Mouse (Mus musculus) lung, adult 2 months (tissue): Measurements from ENCODE around the gene Asb7. TPM values are rescaled to one million over a fixed set of nuclear protein-coding genes. Genes with fewer than 3 reads are reported as not detected.

Source experiments
- DNase-seq: peaks from one replicate; pipeline ENCODE4 v3.0.0; 2022
- H3K4me1 ChIP-seq: fragments of 200-500 bp; 2 replicates; pipeline ENCODE4 v1.6.1; 2011; ENCODE audit warnings: low read length; ENCODE audit not compliant: control insufficient read depth, insufficient read depth
- H3K4me3 ChIP-seq: fragments of 200-500 bp; replicated peaks from 2 replicates; pipeline ENCODE3; 2011; ENCODE audit warnings: low read depth, mild to moderate bottlenecking, control low read depth, low read length; ENCODE audit errors: extremely low read depth
- CTCF ChIP-seq: fragments of 200-500 bp; IDR thresholded peaks from 2 replicates; pipeline ENCODE4 v1.5.1; 2011; ENCODE audit warnings: mild to moderate bottlenecking, low read length, control low read depth; ENCODE audit not compliant: insufficient read depth
- POLR2A ChIP-seq: fragments of 200-500 bp; IDR thresholded peaks from 2 replicates; pipeline ENCODE4 v1.6.1; 2011; ENCODE audit warnings: low read depth, mild to moderate bottlenecking, control low read depth, low read length, borderline replicate concordance; ENCODE audit errors: extremely low read depth
- WGBS: fragments of 180-500 bp; shearing (Covaris S2); methylation state at CpG from one replicate; pipeline ENCODE4 v1.1.7; 2018; 5-methylcytosine and 5-hydroxymethylcytosine counted together
- polyA plus RNA-seq: library from polyadenylated mRNA; depleted of rRNA; stranded (reverse); fragments of >200 nt; gene quantifications from 2 replicates; pipeline ENCODE4 v1.2.3, GENCODE M21; 2012; rRNA removed

Gene Asb7
- polyA plus RNA-seq: 3.0 and 4.1 TPM in 2 replicates

DNA sequence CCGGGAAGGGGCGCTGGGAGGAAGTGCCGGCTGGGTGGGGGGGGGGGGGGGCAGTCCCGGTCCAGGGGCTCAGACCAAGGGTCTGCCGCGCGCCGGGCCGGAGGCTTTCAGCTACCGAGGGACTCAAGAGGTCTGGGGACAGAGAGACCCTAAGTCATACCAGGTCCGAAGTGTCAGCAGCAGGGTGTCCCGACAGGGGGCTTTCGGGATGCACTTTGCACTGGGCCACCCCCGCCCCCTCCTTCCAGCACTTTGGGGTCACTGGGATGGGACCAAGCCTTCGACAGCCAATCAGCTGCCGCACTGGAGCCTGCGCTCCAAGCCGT lies at the start of gene Asb7:
Gene Asb7 (minus strand): TSS at position 303 of the 326 bp plus-strand sequence.
- DNase-seq: no peak
- peaks cover 9% of the 10 kb centered on the region for H3K4me1 ChIP-seq
- under 1% methylated on average over 18 of the region's 18 CpGs for WGBS
- H3K4me3 ChIP-seq: peak within 1 kb of the TSS; percentile 96
- TF ChIP-seq CTCF (no peak), POLR2A (peak; percentile 30; the same call in 1 of the 2 replicates)

DNA sequence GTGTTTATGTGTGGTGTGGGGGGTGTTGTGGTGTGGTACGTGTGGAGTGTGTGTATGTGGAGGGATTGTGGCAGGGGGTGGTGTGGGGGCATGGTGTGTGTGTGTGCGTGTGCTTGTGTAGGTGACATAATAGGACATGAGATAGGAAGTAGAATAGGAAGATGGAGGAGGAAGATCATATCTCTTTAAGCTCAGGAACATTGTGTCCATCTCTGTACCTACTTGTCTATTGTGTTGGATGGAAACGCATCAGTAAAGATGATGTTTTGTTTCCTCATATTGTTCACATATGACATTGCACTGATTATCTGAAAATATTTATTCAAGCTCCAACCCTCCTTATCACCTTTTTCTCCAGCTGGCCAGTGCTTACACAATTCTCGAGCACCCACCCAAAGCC lies 48.0 kb upstream of the Asb7 start:
- TF ChIP-seq POLR2A (no peak), CTCF (no peak)
- 61% methylated on average over 4 of the region's 4 CpGs for WGBS
- DNase-seq: no peak
- Histone ChIP-seq H3K4me1 (peaks cover 4% of the 10 kb centered on the region), H3K4me3 (no peak overlapping the region)

DNA sequence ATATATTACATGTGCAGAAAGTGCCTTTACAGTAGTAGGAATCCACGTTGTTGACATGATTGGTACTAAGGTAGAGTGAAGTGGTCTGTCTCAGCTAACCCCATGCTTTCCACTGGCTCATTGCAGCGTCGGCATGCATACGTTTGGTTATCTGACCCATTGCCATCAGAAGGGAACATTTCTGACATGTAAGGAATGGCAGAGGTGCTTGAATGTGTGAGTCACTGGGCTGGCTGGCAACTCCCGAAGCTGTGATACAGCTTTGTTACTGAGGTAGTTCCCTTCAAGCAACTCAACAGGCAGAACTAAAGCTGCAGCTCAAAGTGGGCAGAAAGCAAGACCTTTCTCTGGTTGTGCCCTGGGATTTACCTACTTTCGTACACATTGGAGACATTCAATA lies 45.6 kb upstream of the Asb7 start:
- 72% methylated on average over 6 of the region's 6 CpGs for WGBS
- TF ChIP-seq CTCF: no peak
- no peak for TF ChIP-seq POLR2A
- no peak overlapping the region for H3K4me3 ChIP-seq
- no peak for DNase-seq
- H3K4me1 ChIP-seq: peaks cover under 1% of the 10 kb centered on the region

DNA sequence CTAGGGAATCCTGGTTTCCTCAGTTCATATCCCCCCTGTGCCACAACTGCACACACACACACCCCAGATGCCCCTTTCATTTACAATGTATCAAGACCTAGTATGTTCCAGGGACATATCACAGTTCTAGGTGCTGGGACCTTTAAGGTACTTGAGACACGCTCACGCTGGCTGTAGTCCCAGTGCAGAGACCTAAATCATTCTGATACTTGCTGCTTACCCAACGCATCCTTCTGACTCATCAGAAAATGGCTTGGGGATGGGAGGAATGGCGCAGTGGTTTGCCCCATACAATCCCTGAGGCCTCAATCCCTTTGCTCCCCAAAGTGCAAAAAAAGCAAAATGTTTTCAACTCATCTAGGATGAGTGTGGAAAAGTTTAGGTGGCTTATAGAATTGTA lies 45.1 kb upstream of the Asb7 start:
- TF ChIP-seq CTCF (no peak), POLR2A (no peak)
- Histone ChIP-seq H3K4me3 (no peak overlapping the region), H3K4me1 (no peaks in the 10 kb centered on the region)
- no peak for DNase-seq
- 95% methylated on average over 4 of the region's 4 CpGs for WGBS

DNA sequence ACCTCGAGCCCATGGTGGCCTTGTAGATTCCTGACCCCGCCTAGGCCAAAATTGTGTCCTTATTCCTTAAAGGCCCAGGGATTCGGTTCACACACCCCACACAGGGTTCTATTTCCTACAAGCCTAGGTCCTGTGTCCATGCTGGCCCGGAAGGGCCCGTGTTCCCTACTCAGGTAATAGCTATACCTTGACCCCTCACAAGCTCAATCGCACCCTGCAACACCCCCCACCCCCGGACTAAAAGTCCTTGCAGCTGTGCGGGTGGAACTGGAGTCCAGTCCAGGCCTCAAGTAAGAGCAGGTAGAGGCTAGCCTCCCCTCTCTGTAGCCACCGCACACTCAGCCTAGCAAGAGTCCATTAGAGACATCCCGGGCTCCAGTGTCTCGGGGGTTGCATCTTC lies 44.5 kb upstream of the Asb7 start:
- H3K4me1 ChIP-seq: no peaks in the 10 kb centered on the region
- WGBS: 93% methylated on average over 11 of the region's 11 CpGs
- no peak for DNase-seq
- no peak overlapping the region for H3K4me3 ChIP-seq
- TF ChIP-seq POLR2A (no peak), CTCF (no peak)

DNA sequence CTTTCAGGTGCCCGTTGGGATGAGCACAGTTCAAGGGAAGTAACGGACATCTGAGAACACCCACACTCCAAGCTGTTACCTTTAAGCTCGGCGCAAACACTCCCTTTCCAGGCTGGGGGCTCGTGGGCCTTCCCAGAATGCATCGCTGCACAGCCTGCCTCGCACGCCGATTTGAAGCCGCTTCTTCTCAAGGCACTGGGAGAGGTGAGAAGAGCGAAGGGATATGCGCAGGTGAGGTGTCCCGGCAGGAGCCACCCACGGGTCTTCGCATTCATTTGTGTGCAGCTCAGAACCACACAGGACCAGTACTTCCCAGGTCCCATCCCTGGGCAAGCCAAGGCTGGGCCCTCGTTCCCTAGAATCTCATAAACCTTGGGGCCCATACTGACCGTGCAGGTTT lies 44.0 kb upstream of the Asb7 start:
- 95% methylated on average over 17 of the region's 17 CpGs for WGBS
- H3K4me3 ChIP-seq: no peak overlapping the region
- DNase-seq: no peak
- H3K4me1 ChIP-seq: no peaks in the 10 kb centered on the region
- TF ChIP-seq CTCF: no peak
- TF ChIP-seq POLR2A: no peak

DNA sequence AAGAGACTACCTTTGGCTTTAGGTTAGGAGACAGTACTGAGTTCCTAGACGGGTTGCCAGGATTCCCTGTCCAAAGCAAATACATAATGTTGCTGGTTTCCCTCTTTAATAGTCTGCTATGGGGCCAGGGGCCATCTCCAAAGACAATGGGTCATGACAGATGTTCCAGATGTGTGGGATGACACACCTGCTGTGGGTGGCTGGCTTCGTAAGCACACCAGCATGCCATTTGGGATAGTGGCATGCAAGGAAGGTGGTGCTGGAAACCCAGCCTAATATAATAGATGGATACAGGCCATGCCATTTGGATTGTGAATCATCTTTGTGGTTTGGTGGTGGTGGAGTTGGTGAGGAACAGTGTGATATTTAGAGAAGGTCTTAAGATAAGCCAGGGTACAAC lies 39.8 kb upstream of the Asb7 start:
- no peak for TF ChIP-seq POLR2A
- TF ChIP-seq CTCF: no peak
- DNase-seq: no peak
- H3K4me1 ChIP-seq: no peaks in the 10 kb centered on the region
- 80% methylated on average over 2 of the region's 2 CpGs for whole genome bisulfite sequencing
- H3K4me3 ChIP-seq: no peak overlapping the region

DNA sequence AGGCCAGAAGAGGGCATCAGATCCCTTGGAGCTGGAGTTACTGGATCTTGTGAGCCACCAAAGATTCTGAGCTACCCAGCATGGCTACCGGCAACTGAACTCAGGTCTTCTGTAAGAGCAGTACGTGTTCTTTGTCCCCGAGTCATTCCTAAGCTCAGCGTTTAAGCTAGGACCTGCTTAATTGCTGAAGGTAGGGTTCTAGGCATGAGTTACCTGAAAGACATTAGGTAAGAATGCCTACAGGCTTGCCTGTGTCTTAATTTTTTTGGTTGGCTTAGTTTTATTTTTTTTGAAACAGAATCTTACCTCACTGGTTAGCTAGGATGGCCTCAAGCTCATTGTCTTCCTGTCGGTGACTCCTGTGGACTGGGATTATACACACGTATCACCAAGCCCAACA lies 38.7 kb upstream of the Asb7 start:
- TF ChIP-seq POLR2A: no peak
- no peak for TF ChIP-seq CTCF
- no peak overlapping the region for H3K4me3 ChIP-seq
- WGBS: 92% methylated on average over 6 of the region's 6 CpGs
- H3K4me1 ChIP-seq: no peaks in the 10 kb centered on the region
- DNase-seq: no peak

DNA sequence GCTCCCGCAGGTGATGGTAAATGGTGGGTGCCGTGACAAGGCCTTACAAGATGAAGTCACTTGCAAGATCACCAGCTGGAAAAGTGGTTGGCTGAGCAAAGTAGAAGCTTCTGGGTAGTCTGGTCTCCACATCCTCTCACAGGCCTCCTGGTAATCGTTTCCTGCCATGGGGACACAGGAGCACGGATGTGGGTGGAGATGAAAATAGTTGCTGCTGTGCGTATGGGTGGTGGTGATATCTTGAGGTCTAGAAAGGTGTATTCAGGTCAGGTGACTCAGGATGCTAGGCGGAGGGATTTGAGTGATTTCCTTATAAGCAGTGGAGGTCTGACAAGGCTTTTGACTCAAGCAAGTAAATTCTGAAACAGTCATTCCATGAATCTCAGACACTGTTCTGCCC lies 35.6 kb upstream of the Asb7 start:
- no peak for TF ChIP-seq POLR2A
- Histone ChIP-seq H3K4me3 (no peak overlapping the region), H3K4me1 (no peaks in the 10 kb centered on the region)
- WGBS: 84% methylated on average over 6 of the region's 6 CpGs
- no peak for DNase-seq

DNA sequence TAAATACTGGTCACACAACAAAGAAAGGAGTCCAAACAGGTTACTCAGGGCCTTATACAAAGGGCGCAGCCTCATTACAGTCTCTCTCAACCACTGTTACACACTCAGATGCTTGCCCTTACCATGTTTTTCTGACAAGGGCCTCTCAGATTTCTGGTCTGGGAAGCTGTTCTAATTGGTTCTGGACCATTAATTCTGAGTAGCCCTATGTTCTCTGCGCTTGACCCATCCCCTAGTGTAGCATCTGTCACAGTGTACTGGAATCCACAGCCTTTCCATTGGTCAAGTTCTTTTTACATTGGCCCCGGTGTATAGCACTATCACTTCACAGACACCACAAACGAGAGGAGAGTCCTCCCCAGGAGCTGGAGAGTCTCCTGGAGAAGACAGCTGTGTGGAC lies 35.1 kb upstream of the Asb7 start:
- TF ChIP-seq POLR2A (no peak), CTCF (no peak)
- WGBS: 89% methylated on average over 4 of the region's 4 CpGs
- Histone ChIP-seq H3K4me1 (no peaks in the 10 kb centered on the region), H3K4me3 (no peak overlapping the region)
- no peak for DNase-seq

DNA sequence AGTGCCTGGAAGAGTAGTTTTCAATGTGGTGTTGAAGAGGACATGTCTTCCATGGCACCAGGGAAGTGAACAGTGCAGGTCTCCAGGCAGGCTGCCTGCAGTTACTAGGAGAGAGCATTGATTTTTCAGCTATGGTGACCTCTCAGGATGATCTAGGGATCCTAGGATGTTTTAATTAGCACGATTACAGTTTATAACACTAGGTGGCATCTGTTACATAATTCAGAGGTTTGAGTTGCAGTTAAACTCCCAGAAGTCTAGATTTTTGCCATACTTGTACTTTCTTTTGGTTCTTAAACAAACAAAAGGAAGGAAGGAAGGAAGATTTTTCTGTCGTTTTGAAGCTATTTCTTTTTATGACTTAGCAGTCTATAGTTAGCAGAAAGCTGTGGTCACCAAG lies 21.8 kb upstream of the Asb7 start:
- no peak for DNase-seq
- 20% methylated on average over 2 of the region's 2 CpGs for WGBS
- TF ChIP-seq CTCF (no peak), POLR2A (no peak)
- H3K4me3 ChIP-seq: no peak overlapping the region
- no peaks in the 10 kb centered on the region for H3K4me1 ChIP-seq

DNA sequence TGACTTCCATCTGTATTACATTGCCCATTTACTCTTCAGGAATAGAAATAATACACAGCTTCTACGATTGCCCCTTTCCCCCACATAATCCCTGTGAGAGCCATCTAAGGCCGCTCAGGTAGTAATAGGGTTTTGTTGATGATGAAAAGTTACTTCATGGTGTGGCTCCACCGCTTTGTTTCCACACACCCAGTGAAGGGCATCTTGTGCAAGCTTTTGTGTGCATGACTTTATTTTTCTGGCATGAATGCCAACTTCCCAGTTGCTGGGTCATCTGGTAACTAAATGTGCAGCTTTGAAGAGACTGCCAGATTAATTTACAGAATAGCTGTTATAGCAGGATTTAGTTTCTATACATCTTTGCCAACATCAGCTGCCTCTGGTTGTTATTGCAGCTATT lies 15.2 kb upstream of the Asb7 start:
- no peak overlapping the region for H3K4me3 ChIP-seq
- 74% methylated on average over 3 of the region's 3 CpGs for WGBS
- no peak for DNase-seq

More for the DNA sequence above, 15.2 kb upstream of the Asb7 start:
- no peaks in the 10 kb centered on the region for H3K4me1 ChIP-seq
- TF ChIP-seq POLR2A (no peak), CTCF (no peak)
